Mouse (Mus musculus) neural tube, embryonic 12.5 days (tissue): ENCODE data around the gene Sec31a. TPM values are rescaled to one million over a fixed set of nuclear protein-coding genes. Genes with fewer than 3 reads are reported as not detected.

Experiments
- polyA plus RNA-seq: library from polyadenylated mRNA; unstranded; fragments of >200 nt; fragmentation: Nextera tagmentation; extraction: Ambion mirVana; gene quantifications from 2 replicates; pipeline ENCODE4 v1.2.1, GENCODE M21; 2016

The Sec31a gene
- polyA plus RNA-seq, 1 experiment from 2014 or later: 112 TPM

Other genes starting within 250 kb of the Sec31a start
- gene Lin54, start 84.4 kb upstream of the Sec31a start, polyA plus RNA-seq: 11.9 and 14.8 TPM in 2 replicates
- 184 and 197 TPM in 2 replicates for gene Cops4, start 102.1 kb upstream of the Sec31a start, polyA plus RNA-seq
- 1.2 and 1.9 TPM in 2 replicates for gene Plac8, start 156.0 kb upstream of the Sec31a start, polyA plus RNA-seq